Mouse (Mus musculus): ENCODE results near the gene Ugt2a2. TPM values are rescaled to one million over a fixed set of nuclear protein-coding genes. Genes with fewer than 3 reads are reported as not detected.

The Ugt2a2 gene
- polyA plus RNA-seq (2017; shearing (Covaris generic)): not detected

GRCm38 (mm10) chr5:87482160-87482559 is at the start of gene Ugt2a2:
TSS of gene Ugt2a2 (minus strand) at chr5:87482260.

GRCm38 (mm10) chr5:87490771-87491170 is 8.7 kb upstream of the Ugt2a2 start, which contains the start of gene Ugt2a1:
TSS of gene Ugt2a1 (minus strand) at chr5:87490871.

GRCm38 (mm10) chr5:87486706-87487105 is 4.6 kb upstream of the Ugt2a2 start, which contains the start of gene Gm43638:
TSS of gene Gm43638 (minus strand) at chr5:87486806.

GRCm38 (mm10) chr5:87424041-87424440 is 58.0 kb downstream of the Ugt2a2 start, which contains the start of gene Ugt2b38:
TSS of gene Ugt2b38 (minus strand) at chr5:87424203.

Other genes starting within 250 kb of the Ugt2a2 start
- not detected for gene Ugt2b37, start 227.5 kb downstream of the Ugt2a2 start, polyA plus RNA-seq (2017; shearing (Covaris generic))
- gene Ugt2a3, start 145.1 kb downstream of the Ugt2a2 start, polyA plus RNA-seq (2017; shearing (Covaris generic)): not detected
- gene Ugt2b38, start 58.1 kb downstream of the Ugt2a2 start, polyA plus RNA-seq (2017; shearing (Covaris generic)): 0.24 TPM
- gene Gm43638, start 4.5 kb upstream of the Ugt2a2 start, polyA plus RNA-seq (2017; shearing (Covaris generic)): not detected
- not detected for gene Ugt2a1, start 8.6 kb upstream of the Ugt2a2 start, polyA plus RNA-seq (2017; shearing (Covaris generic))
- gene Sult1b1, start 55.9 kb upstream of the Ugt2a2 start, polyA plus RNA-seq (2017; shearing (Covaris generic)): not detected
- not detected for gene Sult1d1, start 86.8 kb upstream of the Ugt2a2 start, polyA plus RNA-seq (2017; shearing (Covaris generic))
- gene Sult1e1, start 109.3 kb upstream of the Ugt2a2 start, polyA plus RNA-seq (2017; shearing (Covaris generic)): not detected
- gene Csn1s1, start 183.9 kb upstream of the Ugt2a2 start, polyA plus RNA-seq (2017; shearing (Covaris generic)): 0.68 TPM
- not detected for gene Csn2, start 217.4 kb upstream of the Ugt2a2 start, polyA plus RNA-seq (2017; shearing (Covaris generic))